Mouse (Mus musculus) liver, adult 2 months (tissue): ENCODE measurements around the gene Klhl7.

Experiments
- CTCF ChIP-seq: fragments of 200-500 bp; IDR thresholded peaks from 2 replicates; pipeline ENCODE4 v1.5.1; 2011; ENCODE audit warnings: low read depth, low read length, control low read depth
- POLR2A ChIP-seq: fragments of 200-500 bp; IDR thresholded peaks from 2 replicates; pipeline ENCODE4 v1.6.1; 2011; ENCODE audit warnings: low read length, control low read depth; ENCODE audit not compliant: insufficient read depth; ENCODE audit errors: extremely low read depth

- no peak for TF ChIP-seq CTCF
- no peak for TF ChIP-seq POLR2A
Observed at GRCm38 (mm10) chr5:24051755-24052675, 48.4 kb upstream of the Klhl7 start.
